Mouse (Mus musculus): ENCODE measurements at regions not wholly inside any gene's neighbourhood (a gene's known extent, or its start where the extent isn't known, plus 50 kb on each side); places are given as distances from the start of the nearest gene placed in this dataset.

- TF ChIP-seq CTCF (IDR thresholded peaks at IDR 0.05) (no peak), EP300 (IDR thresholded peaks at IDR 0.05) (no peak)
These were observed 506.1 kb upstream of the Impad1 start for GRCm38 (mm10) chr4:5299208-5299607.

All from lung, postnatal 0 days (tissue).